Mouse (Mus musculus): ENCODE data around the gene Nolc1. TPM values are rescaled to one million over a fixed set of nuclear protein-coding genes. Genes with fewer than 3 reads are reported as not detected.

Nolc1 gene
- polyA plus RNA-seq, 1 experiment from 2014 or later = 59.4 TPM

GRCm38 (mm10) chr19:46068054-46068453 lies 7.6 kb upstream of the Nolc1 start:
- no peaks in the 10 kb centered on the region for H3K27me3 ChIP-seq (replicated peaks)
- H3K4me1 ChIP-seq = no peaks in the 10 kb centered on the region
- no peak overlapping the region for H3K9ac ChIP-seq (replicated peaks)
- no peak overlapping the region for H3K4me2 ChIP-seq
- no peak overlapping the region for H3K27ac ChIP-seq (replicated peaks)
- ATAC-seq (ENCODE audit: low FRiP score) = no peak
- peaks cover 88% of the 10 kb centered on the region for H3K36me3 ChIP-seq
- WGBS = 85% methylated on average over 10 of the region's 10 CpGs
- no peak overlapping the region for H3K4me3 ChIP-seq (replicated peaks)
- no peaks in the 10 kb centered on the region for H3K9me3 ChIP-seq (replicated peaks)

- Histone ChIP-seq H3K4me2 (no peak overlapping the region), H3K27me3 (replicated peaks) (no peaks in the 10 kb centered on the region), H3K27ac (replicated peaks) (no peak overlapping the region), H3K4me1 (peaks cover 24% of the 10 kb centered on the region), H3K4me3 (replicated peaks) (no peak overlapping the region), H3K9ac (replicated peaks) (no peak overlapping the region), H3K36me3 (peaks cover 49% of the 10 kb centered on the region), H3K9me3 (replicated peaks) (no peaks in the 10 kb centered on the region)
- ATAC-seq (ENCODE audit: low FRiP score) = no peak
- 90% methylated on average over 7 of the region's 7 CpGs for WGBS
These were observed 2.4 kb upstream of the Nolc1 start for GRCm38 (mm10) chr19:46073285-46073684.

GRCm38 (mm10) chr19:46074266-46074665 lies 1.4 kb upstream of the Nolc1 start:
- no peak overlapping the region for H3K9ac ChIP-seq (replicated peaks)
- no peaks in the 10 kb centered on the region for H3K9me3 ChIP-seq (replicated peaks)
- H3K27me3 ChIP-seq (replicated peaks) = no peaks in the 10 kb centered on the region
- no peak overlapping the region for H3K27ac ChIP-seq (replicated peaks)
- ATAC-seq (ENCODE audit: low FRiP score) = no peak
- no peak overlapping the region for H3K4me3 ChIP-seq (replicated peaks)
- 96% methylated on average over 5 of the region's 5 CpGs for WGBS
- no peak overlapping the region for H3K4me2 ChIP-seq
- peaks cover 24% of the 10 kb centered on the region for H3K4me1 ChIP-seq
- peaks cover 46% of the 10 kb centered on the region for H3K36me3 ChIP-seq

GRCm38 (mm10) chr19:46078535-46078934 lies 2.9 kb downstream of the Nolc1 start:
- H3K4me2 ChIP-seq = no peak overlapping the region
- H3K36me3 ChIP-seq = peaks cover 54% of the 10 kb centered on the region
- H3K4me1 ChIP-seq = peaks cover 24% of the 10 kb centered on the region
- H3K27me3 ChIP-seq (replicated peaks) = no peaks in the 10 kb centered on the region
- 63% methylated on average over 3 of the region's 3 CpGs for WGBS
- no peak overlapping the region for H3K9ac ChIP-seq (replicated peaks)
- ATAC-seq (ENCODE audit: low FRiP score) = no peak
- H3K27ac ChIP-seq (replicated peaks) = no peak overlapping the region
- H3K4me3 ChIP-seq (replicated peaks) = no peak overlapping the region
- H3K9me3 ChIP-seq (replicated peaks) = no peaks in the 10 kb centered on the region

GRCm38 (mm10) chr19:46085185-46085584 lies 9.5 kb downstream of the Nolc1 start:
- Histone ChIP-seq H3K36me3 (peaks cover 55% of the 10 kb centered on the region), H3K4me1 (no peaks in the 10 kb centered on the region), H3K9ac (replicated peaks) (no peak overlapping the region), H3K9me3 (replicated peaks) (no peaks in the 10 kb centered on the region), H3K27ac (replicated peaks) (no peak overlapping the region), H3K4me3 (replicated peaks) (no peak overlapping the region), H3K27me3 (replicated peaks) (no peaks in the 10 kb centered on the region), H3K4me2 (no peak overlapping the region)
- ATAC-seq (ENCODE audit: low FRiP score) = no peak
- 98% methylated on average over 8 of the region's 8 CpGs for WGBS

- no peak for ATAC-seq (ENCODE audit: low FRiP score)
- 55% methylated on average over 3 of the region's 3 CpGs for WGBS
- Histone ChIP-seq H3K4me1 (no peaks in the 10 kb centered on the region), H3K27ac (replicated peaks) (no peak overlapping the region), H3K9ac (replicated peaks) (no peak overlapping the region), H3K4me2 (no peak overlapping the region), H3K27me3 (replicated peaks) (no peaks in the 10 kb centered on the region), H3K4me3 (replicated peaks) (no peak overlapping the region), H3K9me3 (replicated peaks) (no peaks in the 10 kb centered on the region), H3K36me3 (peaks cover 43% of the 10 kb centered on the region)
These were observed 10.7 kb downstream of the Nolc1 start for GRCm38 (mm10) chr19:46086337-46086736.

GRCm38 (mm10) chr19:46087871-46088270 lies 12.2 kb downstream of the Nolc1 start:
- Histone ChIP-seq H3K9me3 (replicated peaks) (no peaks in the 10 kb centered on the region), H3K9ac (replicated peaks) (no peak overlapping the region), H3K36me3 (peaks cover 28% of the 10 kb centered on the region), H3K4me3 (replicated peaks) (no peak overlapping the region), H3K27me3 (replicated peaks) (no peaks in the 10 kb centered on the region), H3K4me2 (no peak overlapping the region), H3K4me1 (no peaks in the 10 kb centered on the region), H3K27ac (replicated peaks) (no peak overlapping the region)
- 81% methylated on average over 7 of the region's 7 CpGs for WGBS
- no peak for ATAC-seq (ENCODE audit: low FRiP score)

GRCm38 (mm10) chr19:46091641-46092040 lies 16.0 kb downstream of the Nolc1 start:
- Histone ChIP-seq H3K36me3 (no peaks in the 10 kb centered on the region), H3K27me3 (replicated peaks) (no peaks in the 10 kb centered on the region), H3K27ac (replicated peaks) (no peak overlapping the region), H3K9ac (replicated peaks) (no peak overlapping the region), H3K4me1 (no peaks in the 10 kb centered on the region), H3K9me3 (replicated peaks) (no peaks in the 10 kb centered on the region), H3K4me2 (no peak overlapping the region), H3K4me3 (replicated peaks) (no peak overlapping the region)
- WGBS = 91% methylated on average over 4 of the region's 4 CpGs
- ATAC-seq (ENCODE audit: low FRiP score) = no peak

- Histone ChIP-seq H3K27me3 (replicated peaks) (no peaks in the 10 kb centered on the region), H3K9me3 (replicated peaks) (no peaks in the 10 kb centered on the region), H3K4me3 (replicated peaks) (no peak overlapping the region), H3K4me1 (no peaks in the 10 kb centered on the region), H3K36me3 (no peaks in the 10 kb centered on the region), H3K9ac (replicated peaks) (no peak overlapping the region), H3K27ac (replicated peaks) (no peak overlapping the region), H3K4me2 (no peak overlapping the region)
- ATAC-seq (ENCODE audit: low FRiP score) = no peak
- 93% methylated on average over 2 of the region's 2 CpGs for WGBS
These were observed 18.5 kb downstream of the Nolc1 start for GRCm38 (mm10) chr19:46094144-46094543.

- no peak overlapping the region for H3K4me3 ChIP-seq (replicated peaks)
- H3K9ac ChIP-seq (replicated peaks) = no peak overlapping the region
- no peak overlapping the region for H3K27ac ChIP-seq (replicated peaks)
- H3K4me1 ChIP-seq = no peaks in the 10 kb centered on the region
- 96% methylated on average over 4 of the region's 4 CpGs for WGBS
- ATAC-seq (ENCODE audit: low FRiP score) = no peak
- H3K9me3 ChIP-seq (replicated peaks) = no peaks in the 10 kb centered on the region
- H3K4me2 ChIP-seq = no peak overlapping the region
- H3K27me3 ChIP-seq (replicated peaks) = no peaks in the 10 kb centered on the region
- no peaks in the 10 kb centered on the region for H3K36me3 ChIP-seq
These were observed 19.6 kb downstream of the Nolc1 start for GRCm38 (mm10) chr19:46095291-46095690.

- H3K36me3 ChIP-seq = no peaks in the 10 kb centered on the region
- H3K27me3 ChIP-seq (replicated peaks) = no peaks in the 10 kb centered on the region
- H3K4me3 ChIP-seq (replicated peaks) = no peak overlapping the region
- no peak overlapping the region for H3K4me2 ChIP-seq
- no peaks in the 10 kb centered on the region for H3K9me3 ChIP-seq (replicated peaks)
- H3K9ac ChIP-seq (replicated peaks) = no peak overlapping the region
- no peaks in the 10 kb centered on the region for H3K4me1 ChIP-seq
- 87% methylated on average over 5 of the region's 5 CpGs for WGBS
- no peak for ATAC-seq (ENCODE audit: low FRiP score)
- H3K27ac ChIP-seq (replicated peaks) = no peak overlapping the region
These were observed 20.7 kb downstream of the Nolc1 start for GRCm38 (mm10) chr19:46096396-46096795.

- H3K4me1 ChIP-seq = no peaks in the 10 kb centered on the region
- ATAC-seq (ENCODE audit: low FRiP score) = no peak
- H3K4me2 ChIP-seq = no peak overlapping the region
- H3K9me3 ChIP-seq (replicated peaks) = no peaks in the 10 kb centered on the region
- no peak overlapping the region for H3K27ac ChIP-seq (replicated peaks)
- WGBS = 94% methylated on average over 3 of the region's 3 CpGs
- no peak overlapping the region for H3K4me3 ChIP-seq (replicated peaks)
- no peaks in the 10 kb centered on the region for H3K36me3 ChIP-seq
- no peak overlapping the region for H3K9ac ChIP-seq (replicated peaks)
- no peaks in the 10 kb centered on the region for H3K27me3 ChIP-seq (replicated peaks)
These were observed 23.9 kb downstream of the Nolc1 start for GRCm38 (mm10) chr19:46099561-46099960.

Data from neural tube, embryonic 15.5 days (tissue).